Mouse (Mus musculus): ENCODE data around the gene Ccdc3.
A peak's percentile ranks its signal among the peaks of the same experiment; 100 is the strongest.

The Ccdc3 gene

DNA sequence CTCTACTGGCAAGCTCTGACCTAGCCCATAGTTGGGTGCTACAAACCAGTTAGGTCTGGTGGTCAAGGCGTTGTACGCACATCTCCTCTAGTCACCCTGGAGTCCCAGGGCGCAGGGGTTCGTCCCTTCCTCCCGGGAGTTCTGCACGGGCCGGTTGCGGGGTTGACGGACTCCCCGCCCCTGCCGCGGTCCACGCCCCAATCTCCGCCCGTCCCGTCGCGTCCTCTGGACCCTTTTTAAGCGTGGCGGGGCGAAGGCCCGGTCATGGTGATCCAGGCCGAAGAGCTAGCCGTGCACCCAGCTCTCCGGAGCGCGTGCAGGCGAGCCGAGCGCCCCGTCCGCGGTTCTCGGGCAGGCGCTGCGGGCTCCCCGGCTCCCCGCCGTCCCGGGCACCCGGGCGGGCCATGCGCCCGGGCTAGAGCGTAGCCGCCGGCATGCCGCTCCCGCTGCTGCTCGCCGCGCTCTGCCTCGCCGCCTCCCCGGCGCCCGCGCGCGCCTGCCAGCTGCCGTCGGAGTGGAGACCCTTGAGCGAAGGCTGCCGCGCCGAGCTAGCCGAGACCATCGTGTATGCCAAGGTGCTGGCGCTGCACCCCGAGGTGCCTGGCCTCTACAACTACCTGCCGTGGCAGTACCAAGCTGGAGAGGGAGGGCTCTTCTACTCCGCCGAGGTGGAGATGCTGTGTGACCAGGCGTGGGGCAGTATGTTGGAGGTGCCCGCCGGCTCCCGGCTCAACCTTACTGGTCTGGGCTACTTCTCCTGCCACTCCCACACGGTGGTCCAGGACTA is at the start of gene Ccdc3:
Ccdc3 (plus strand) TSS at position 277 of the 787 bp plus-strand sequence.
- DNase-seq (ENCODE audit: low read depth, low spot score) = no peak

DNA sequence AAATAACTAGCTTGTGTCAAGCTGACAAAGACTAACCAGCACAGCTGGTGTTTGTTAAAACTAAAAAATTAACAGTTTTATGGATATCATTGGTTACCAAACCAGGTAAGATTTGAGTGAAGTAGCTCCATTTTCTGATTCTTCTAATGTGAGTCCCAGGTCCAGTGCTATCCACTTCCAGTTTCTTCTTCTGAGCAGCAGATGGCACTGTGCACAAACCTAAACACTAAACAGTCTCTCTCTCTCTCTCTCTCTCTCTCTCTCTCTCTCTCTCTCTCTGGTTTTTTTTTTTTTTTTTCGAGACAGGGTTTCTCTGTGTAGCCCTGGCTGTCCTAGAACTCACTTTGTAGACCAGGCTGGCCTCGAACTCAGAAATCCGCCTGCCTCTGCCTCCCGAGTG is 47.2 kb upstream of the Ccdc3 start:
- DNase-seq (ENCODE audit: low read depth, low spot score) = peak; percentile 54

DNA sequence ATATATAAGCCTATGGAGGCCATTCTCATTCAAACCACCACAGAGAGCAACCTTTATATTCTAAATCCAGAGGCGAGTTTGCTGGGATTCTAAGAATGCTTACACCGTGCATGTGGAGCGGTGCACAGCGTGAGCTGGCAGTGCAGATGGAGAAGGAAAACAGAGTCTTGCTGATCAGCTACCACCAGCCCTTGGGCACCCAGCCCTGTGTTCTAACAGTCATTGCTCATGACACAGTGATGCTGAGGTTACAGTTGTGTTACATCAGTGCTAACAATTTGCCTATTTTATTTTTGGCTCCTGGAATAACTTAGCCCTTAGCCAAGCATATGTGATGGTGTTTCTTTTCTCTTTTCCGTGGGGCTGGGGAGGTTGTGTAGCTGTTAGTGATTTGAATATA is 42.7 kb upstream of the Ccdc3 start:
- DNase-seq (ENCODE audit: low read depth, low spot score) = no peak

- DNase-seq (ENCODE audit: low read depth, low spot score) = no peak
These were observed 42.3 kb upstream of the Ccdc3 start for GRCm38 (mm10) chr2:5095316-5095715.

DNA sequence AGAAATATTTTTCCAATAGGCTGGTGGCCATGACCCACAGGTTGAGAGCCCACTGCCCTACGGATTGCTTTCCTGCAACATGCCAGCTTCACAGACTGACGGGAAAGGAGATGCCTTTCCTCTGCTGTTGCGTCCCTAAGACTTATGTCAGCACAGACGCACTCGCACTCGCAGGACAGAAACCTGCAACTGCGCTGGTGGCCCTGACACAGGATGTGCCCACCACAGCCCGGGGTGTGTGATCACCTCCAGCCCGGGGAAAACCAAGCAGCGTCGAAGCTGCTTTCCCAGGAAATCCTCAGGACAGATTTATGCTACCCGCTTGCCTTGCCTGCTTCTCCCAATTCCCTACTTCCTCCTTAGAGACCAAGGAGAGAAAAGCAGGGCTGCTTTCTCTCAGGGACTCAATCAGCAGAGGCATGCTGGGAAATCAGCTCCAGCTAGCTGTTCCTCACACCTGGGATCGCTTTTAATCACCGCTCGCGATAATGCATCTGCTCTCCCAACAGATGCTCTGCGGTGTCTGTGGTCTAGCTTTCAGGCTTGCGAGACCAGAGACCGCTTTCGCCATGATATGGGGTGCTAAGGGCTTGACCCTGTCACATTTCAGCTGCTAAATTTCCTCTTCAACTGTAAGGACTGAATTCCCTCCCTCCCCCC is 39.7 kb upstream of the Ccdc3 start:
- peak; percentile 70 for DNase-seq (ENCODE audit: low read depth, low spot score)

DNA sequence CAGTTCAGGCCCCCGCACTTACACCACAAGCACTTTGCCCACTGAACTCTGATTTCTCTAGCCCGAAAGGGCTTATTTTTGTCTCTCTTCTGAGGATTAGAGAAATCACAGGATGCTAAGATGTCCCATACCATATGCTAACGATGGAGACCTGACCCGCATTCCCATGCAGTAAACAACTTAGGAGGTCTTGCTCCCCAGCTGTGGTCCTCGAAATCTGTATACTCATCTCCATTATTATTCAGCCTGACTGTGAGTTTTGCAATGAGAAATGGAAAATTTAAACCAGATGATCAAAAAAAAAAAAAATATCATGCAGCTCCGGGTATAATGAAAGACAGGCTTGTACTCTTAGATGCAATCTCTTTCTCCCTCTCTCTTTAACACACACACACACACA is 38.4 kb upstream of the Ccdc3 start:
- DNase-seq (ENCODE audit: low read depth, low spot score) = no peak

DNA sequence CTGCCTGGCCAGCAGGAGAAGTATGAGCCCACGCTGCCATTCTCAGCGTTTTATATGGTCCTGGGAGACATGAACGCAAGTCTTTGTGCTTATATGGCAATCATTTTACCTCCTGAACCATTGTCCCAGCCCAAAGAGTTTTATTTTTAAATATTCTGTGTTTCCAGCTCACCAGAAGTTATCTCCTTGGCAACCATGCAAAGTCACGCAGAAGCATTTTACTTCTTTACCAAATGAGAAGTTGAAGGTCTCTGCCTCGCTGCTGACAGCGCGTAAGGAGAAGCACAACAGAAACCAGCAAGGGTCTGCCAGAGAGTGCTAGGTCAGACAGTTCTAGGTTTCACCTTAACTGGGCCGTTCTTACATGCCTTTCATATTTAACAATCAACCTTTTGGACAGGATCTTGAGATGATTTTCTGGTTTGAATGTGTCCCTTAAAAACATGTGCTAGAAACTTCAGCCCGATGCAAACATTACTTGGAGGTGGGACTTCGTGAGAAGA is 35.8 kb upstream of the Ccdc3 start:
- no peak for DNase-seq (ENCODE audit: low read depth, low spot score)

GRCm38 (mm10) chr2:5102891-5103290 is 34.7 kb upstream of the Ccdc3 start:
- no peak for DNase-seq (ENCODE audit: low read depth, low spot score)

DNA sequence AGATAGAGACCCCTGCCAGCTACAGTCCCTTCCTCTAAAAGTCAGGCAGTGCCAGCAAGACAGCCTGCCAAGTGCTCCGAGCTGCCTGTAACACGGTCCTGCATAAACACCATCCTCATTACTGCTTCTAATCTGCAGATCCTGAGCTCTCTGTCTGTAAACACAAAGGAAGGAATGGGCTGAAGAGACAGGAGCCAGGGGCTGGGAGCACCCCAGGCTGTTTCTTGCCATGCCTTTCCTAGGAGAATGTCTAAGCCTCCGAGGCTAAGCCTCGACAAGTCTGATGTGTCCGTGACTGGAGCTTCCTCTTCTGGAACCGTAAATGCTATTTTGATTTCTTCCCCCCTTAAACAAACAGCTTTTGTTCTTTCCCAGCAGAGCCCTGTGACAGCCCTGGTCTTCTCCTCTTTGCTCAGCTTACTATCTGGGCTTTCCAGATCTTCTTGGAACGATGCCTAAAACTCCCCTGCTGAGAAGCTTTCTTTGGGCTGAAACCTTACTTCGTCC is 24.7 kb upstream of the Ccdc3 start:
- DNase-seq (ENCODE audit: low read depth, low spot score) = no peak

DNA sequence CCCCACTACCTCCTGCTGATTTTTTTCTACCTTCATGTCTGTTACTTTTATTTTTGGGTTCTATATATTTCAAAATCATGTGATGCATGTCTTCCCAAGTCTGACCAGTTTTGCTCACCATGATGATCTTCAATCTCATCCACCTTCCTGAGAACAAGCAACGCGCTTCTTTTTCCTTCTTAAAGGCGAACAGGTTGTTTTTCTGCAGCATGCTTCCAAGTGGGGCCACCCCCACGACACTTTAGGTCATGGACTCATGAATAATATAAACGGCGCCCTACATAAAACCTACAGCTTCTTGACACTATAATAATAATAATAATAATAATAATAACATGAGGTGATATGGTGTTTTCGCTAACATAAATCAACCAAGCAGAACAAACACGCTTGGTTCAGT is 23.2 kb upstream of the Ccdc3 start:
- no peak for DNase-seq (ENCODE audit: low read depth, low spot score)

DNA sequence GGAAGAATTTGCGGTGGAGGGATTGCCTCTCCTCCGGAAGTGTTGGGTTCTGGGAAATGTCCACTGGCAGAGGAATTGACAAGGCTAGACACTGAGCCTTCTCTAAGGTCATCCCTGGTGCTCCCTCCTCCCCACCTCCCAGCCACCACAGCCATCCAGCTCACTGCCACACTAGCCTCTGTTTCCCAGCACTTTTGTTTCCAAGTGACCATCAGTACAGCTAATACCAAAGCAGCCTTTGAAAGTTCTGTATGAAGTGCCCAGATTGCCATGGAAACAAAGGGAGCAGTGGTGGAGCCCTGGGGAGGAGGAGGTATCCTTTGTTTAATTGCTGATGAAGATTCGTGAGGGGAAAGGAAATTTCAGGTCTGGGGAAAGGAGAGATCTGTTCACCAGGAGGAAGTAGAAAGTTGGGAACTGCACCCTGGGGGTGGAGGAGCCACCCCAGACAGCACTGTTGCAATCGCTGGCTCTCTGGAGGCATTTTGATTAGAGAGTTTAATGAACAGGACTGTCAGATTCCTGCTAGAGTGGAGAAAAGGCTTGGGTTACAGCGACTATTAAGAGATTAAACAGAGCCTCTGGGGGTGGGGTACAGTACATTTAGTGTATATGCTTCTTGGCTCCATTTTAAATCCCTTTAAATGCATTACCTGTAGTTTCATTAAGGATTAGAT is 20.6 kb upstream of the Ccdc3 start:
- DNase-seq (ENCODE audit: low read depth, low spot score) = no peak

GRCm38 (mm10) chr2:5125506-5125905 is 12.1 kb upstream of the Ccdc3 start:
- DNase-seq (ENCODE audit: low read depth, low spot score) = no peak

- DNase-seq (ENCODE audit: low read depth, low spot score) = no peak
These were observed 10.2 kb upstream of the Ccdc3 start for GRCm38 (mm10) chr2:5127369-5127768.

DNA sequence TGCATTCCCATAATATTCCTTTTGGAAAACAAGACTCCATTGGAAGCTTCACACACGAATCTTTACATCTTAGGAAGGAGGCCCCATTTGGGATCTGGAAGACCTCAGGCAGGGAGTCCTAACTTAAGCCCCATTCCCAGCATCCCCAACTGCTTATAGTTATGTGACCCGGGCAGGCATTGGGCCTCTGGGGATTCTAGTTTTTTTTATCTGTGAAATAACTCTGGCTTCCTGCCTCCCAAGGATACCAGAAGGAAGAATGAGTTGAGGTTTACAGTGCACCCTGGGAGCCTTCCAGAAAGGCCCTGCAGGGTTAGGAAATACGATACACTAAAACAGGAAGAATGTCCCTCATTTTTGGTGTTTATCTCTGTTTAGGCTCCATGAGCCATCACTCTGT is 8.5 kb upstream of the Ccdc3 start:
- no peak for DNase-seq (ENCODE audit: low read depth, low spot score)

GRCm38 (mm10) chr2:5132046-5132445 is 5.5 kb upstream of the Ccdc3 start:
- DNase-seq (ENCODE audit: low read depth, low spot score) = no peak

DNA sequence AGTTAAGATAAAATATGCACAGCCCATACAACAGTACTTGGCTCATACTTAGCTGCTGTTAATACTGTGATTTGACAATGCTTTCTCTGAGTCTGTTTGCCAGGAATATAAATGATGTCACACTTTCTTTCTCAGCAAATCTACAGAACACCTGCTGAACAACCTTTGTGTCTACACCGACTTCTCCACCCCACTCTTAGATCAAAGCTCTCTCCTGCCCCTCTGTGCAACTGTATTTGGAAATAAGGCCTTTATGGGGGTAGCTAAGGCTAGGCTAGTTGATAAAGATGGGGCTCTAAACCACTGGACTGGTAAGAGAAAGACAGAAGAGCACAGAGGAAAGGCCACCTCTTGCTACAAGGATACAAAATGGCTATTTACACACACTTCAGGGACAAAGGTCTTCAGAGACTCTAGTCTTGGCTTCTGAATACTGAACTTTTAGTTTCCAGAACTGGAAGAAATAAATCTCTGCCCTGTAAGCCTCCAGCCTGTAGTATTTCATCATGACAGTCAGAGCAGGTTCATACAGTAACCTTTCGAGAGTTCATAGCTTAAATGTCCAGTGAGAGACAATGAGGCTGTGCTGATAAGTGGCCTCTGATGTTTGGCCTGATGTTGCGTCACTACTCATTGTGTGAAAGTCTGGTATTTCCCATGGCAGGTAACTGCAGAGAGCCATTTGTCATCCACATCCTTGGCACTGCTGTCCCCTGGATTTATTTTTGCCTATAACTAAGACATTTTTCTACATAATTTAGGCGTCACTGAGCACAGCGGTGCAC is 2.4 kb upstream of the Ccdc3 start:
- no peak for DNase-seq (ENCODE audit: low read depth, low spot score)

- DNase-seq (ENCODE audit: low read depth, low spot score) = no peak
These were observed 2.4 kb downstream of the Ccdc3 start for GRCm38 (mm10) chr2:5139961-5140360.

GRCm38 (mm10) chr2:5144446-5144845 is 6.9 kb downstream of the Ccdc3 start:
- no peak for DNase-seq (ENCODE audit: low read depth, low spot score)

DNA sequence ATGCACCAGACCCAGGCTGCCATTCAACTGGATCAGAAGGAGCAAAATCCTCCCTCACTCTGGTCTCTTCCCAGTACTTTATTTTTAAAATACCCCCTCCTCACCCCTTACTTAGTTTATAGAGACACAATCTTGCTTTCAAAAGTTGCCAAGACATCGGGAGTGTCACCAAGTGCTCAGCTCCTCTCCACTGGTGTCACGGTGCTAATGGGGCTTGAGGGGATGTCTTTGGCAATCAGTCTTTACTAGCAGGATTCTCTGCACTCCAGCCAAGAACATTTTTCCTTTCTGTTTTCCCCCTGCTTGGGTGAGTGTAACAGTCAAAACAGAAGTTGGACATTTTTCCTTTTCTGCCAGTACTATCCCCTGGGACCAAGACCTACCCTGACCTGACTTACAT is 10.3 kb downstream of the Ccdc3 start:
- no peak for DNase-seq (ENCODE audit: low read depth, low spot score)

GRCm38 (mm10) chr2:5154711-5155110 is 17.1 kb downstream of the Ccdc3 start:
- DNase-seq (ENCODE audit: low read depth, low spot score) = no peak

GRCm38 (mm10) chr2:5160236-5160848 is 22.8 kb downstream of the Ccdc3 start:
- no peak for DNase-seq (ENCODE audit: low read depth, low spot score)
